Mouse (Mus musculus): ENCODE results near the gene Ptgis. TPM values are rescaled to one million over a fixed set of nuclear protein-coding genes. Genes with fewer than 3 reads are reported as not detected.

Ptgis gene
- total and polyA plus RNA-seq, 3 experiments, result 16.3 to 32.1 (median 17.7) TPM

DNA sequence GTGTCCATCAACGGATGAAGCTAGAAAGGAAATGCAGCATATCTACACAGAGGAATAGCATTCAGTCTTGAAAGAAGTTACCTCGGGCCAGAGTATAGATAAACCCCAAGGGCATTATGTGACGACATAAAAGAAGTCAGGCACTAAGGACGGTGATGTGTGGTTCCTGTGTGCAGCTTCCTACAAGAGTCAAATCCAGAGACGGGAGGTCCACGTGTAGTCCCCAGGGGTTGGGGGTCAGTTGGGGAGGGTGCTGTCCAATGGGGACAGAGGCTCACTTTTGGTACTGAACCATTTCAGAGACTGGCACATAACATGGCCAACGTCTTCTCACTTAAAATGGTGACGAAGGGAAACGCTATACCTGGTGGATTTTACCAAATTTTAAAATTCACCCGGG, 61.1 kb downstream of the Ptgis start:
- Histone ChIP-seq H3K27ac (no peak overlapping the region), H3K27me3 (ENCODE audit: control insufficient read depth, insufficient read depth, low read length) (no peaks in the 10 kb centered on the region), H3K4me3 (no peak overlapping the region), H3K79me2 (replicated peaks; ENCODE audit: control insufficient read depth, insufficient read depth, low read length) (no peaks in the 10 kb centered on the region), H3K4me1 (ENCODE audit: control insufficient read depth, insufficient read depth, low read length) (peaks cover 16% of the 10 kb centered on the region), H3K9ac (ENCODE audit: low read depth, low read length) (no peak overlapping the region), H3K36me3 (ENCODE audit: control insufficient read depth, insufficient read depth, low read length) (no peaks in the 10 kb centered on the region)
- TF ChIP-seq POLR2A (IDR thresholded peaks at IDR 0.05; ENCODE audit: insufficient read depth, low read depth, low read length), result no peak
- TF ChIP-seq EP300 (IDR thresholded peaks at IDR 0.05; ENCODE audit: insufficient read depth, low read depth, low read length), result no peak
- TF ChIP-seq CTCF (IDR thresholded peaks at IDR 0.05), result no peak
- 82% methylated on average over 10 of the region's 10 CpGs for whole genome bisulfite sequencing
- intact Hi-C loops (cut with DNase I), result no loop called here
- no peak for DNase-seq

GRCm38 (mm10) chr2:167177231-167177641, 63.2 kb downstream of the Ptgis start:
- no peak overlapping the region for H3K9ac ChIP-seq (ENCODE audit: low read depth, low read length)
- peak overlapping the region; percentile 37 for H3K27ac ChIP-seq
- no peak overlapping the region for H3K4me3 ChIP-seq
- no peaks in the 10 kb centered on the region for H3K27me3 ChIP-seq (ENCODE audit: control insufficient read depth, insufficient read depth, low read length)
- no peak for TF ChIP-seq CTCF (IDR thresholded peaks at IDR 0.05)
- no peak for TF ChIP-seq EP300 (IDR thresholded peaks at IDR 0.05; ENCODE audit: insufficient read depth, low read depth, low read length)
- no peak for TF ChIP-seq POLR2A (IDR thresholded peaks at IDR 0.05; ENCODE audit: insufficient read depth, low read depth, low read length)
- 42% methylated on average over 10 of the region's 10 CpGs for WGBS
- DNase-seq, result no peak
- no peaks in the 10 kb centered on the region for H3K36me3 ChIP-seq (ENCODE audit: control insufficient read depth, insufficient read depth, low read length)
- intact Hi-C loops (cut with DNase I), result no loop called here
- peaks cover 21% of the 10 kb centered on the region for H3K4me1 ChIP-seq (ENCODE audit: control insufficient read depth, insufficient read depth, low read length)
- no peaks in the 10 kb centered on the region for H3K79me2 ChIP-seq (replicated peaks; ENCODE audit: control insufficient read depth, insufficient read depth, low read length)

GRCm38 (mm10) chr2:167175284-167175683, 65.1 kb downstream of the Ptgis start:
- H3K4me3 ChIP-seq, result no peak overlapping the region
- peak overlapping the region; percentile 80 for H3K27ac ChIP-seq

GRCm38 (mm10) chr2:167173051-167173875, 67.1 kb downstream of the Ptgis start:
- intact Hi-C loops (cut with DNase I), result no loop called here
- peak overlapping the region; percentile 26 for H3K27ac ChIP-seq
- no peak overlapping the region for H3K9ac ChIP-seq (ENCODE audit: low read depth, low read length)
- H3K4me1 ChIP-seq (ENCODE audit: control insufficient read depth, insufficient read depth, low read length), result peaks cover 30% of the 10 kb centered on the region
- H3K27me3 ChIP-seq (ENCODE audit: control insufficient read depth, insufficient read depth, low read length), result no peaks in the 10 kb centered on the region
- DNase-seq, result peak; percentile 58 to 78
- no peaks in the 10 kb centered on the region; the same call in 1 of the 2 replicates for H3K79me2 ChIP-seq (replicated peaks; ENCODE audit: control insufficient read depth, insufficient read depth, low read length)
- WGBS, result 50% methylated on average over 5 of the region's 5 CpGs
- H3K4me3 ChIP-seq, result no peak overlapping the region
- H3K36me3 ChIP-seq (ENCODE audit: control insufficient read depth, insufficient read depth, low read length), result no peaks in the 10 kb centered on the region
- TF ChIP-seq POLR2A (IDR thresholded peaks at IDR 0.05; ENCODE audit: insufficient read depth, low read depth, low read length), result 0 out of 2 replicates have a peak, but pooled peaks have one; percentile 14
- peak; percentile 72; the same call in 1 of the 2 replicates for TF ChIP-seq EP300 (IDR thresholded peaks at IDR 0.05; ENCODE audit: insufficient read depth, low read depth, low read length)
- TF ChIP-seq CTCF (IDR thresholded peaks at IDR 0.05), result no peak

More at GRCm38 (mm10) chr2:167175284-167175683, 65.1 kb downstream of the Ptgis start:
- Histone ChIP-seq H3K79me2 (replicated peaks; ENCODE audit: control insufficient read depth, insufficient read depth, low read length) (no peaks in the 10 kb centered on the region; the same call in 1 of the 2 replicates), H3K4me1 (ENCODE audit: control insufficient read depth, insufficient read depth, low read length) (peaks cover 23% of the 10 kb centered on the region), H3K27me3 (ENCODE audit: control insufficient read depth, insufficient read depth, low read length) (no peaks in the 10 kb centered on the region), H3K9ac (ENCODE audit: low read depth, low read length) (0 out of 2 replicates have a peak overlapping the region, but pooled peaks have one; percentile 1), H3K36me3 (ENCODE audit: control insufficient read depth, insufficient read depth, low read length) (no peaks in the 10 kb centered on the region)
- intact Hi-C loops (cut with DNase I), result loop anchor here (1.0 kb wide), 1 partner anchor 14 kb away; no protein-coding TSS in a partner anchor
- TF ChIP-seq CTCF (IDR thresholded peaks at IDR 0.05) (no peak), POLR2A (IDR thresholded peaks at IDR 0.05; ENCODE audit: insufficient read depth, low read depth, low read length) (peak; percentile 51; the same call in 1 of the 2 replicates), EP300 (IDR thresholded peaks at IDR 0.05; ENCODE audit: insufficient read depth, low read depth, low read length) (peak; percentile 32; the same call in 1 of the 2 replicates)
- WGBS, result 46% methylated on average over 6 of the region's 6 CpGs
- DNase-seq, result peak in 1 of 2 experiments; percentile 44

DNA sequence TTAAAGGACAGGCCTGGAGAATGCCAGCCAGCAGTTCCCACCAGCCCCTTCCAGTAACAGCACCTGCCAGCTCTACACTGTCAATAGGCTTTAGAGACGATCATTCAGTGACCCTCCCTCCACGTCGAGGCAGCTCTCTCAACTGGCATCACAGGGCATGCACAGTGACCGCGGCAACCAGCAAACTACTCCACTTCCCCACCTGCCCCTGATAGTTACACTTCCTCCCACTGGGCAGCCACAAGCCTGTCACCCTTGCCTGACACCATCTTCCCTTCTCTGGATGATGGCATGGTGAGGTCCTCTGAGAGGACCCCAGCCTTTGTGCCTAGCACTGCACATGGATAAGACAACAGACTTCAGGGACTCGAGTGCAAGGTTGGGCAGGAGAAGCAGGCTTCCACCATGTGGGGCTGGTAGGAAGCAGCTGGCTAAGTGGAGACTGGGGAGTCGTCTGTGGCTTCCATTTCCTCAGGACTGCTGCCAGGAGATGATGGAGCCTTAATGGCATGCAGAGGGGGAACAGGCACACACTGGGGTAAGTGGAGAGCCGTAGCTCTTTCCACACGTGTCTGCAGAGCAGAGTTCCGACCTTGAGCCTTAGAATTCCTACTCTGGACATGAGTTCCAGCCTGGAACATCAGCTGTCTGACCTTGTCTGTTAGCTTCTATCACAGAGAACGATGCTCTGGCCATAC, 72.7 kb downstream of the Ptgis start:
- peak; percentile 58 to 70 for DNase-seq
- Histone ChIP-seq H3K27ac (peak overlapping the region; percentile 24), H3K4me1 (ENCODE audit: control insufficient read depth, insufficient read depth, low read length) (peaks cover 31% of the 10 kb centered on the region), H3K27me3 (ENCODE audit: control insufficient read depth, insufficient read depth, low read length) (no peaks in the 10 kb centered on the region), H3K9ac (ENCODE audit: low read depth, low read length) (no peak overlapping the region), H3K4me3 (no peak overlapping the region), H3K79me2 (replicated peaks; ENCODE audit: control insufficient read depth, insufficient read depth, low read length) (no peaks in the 10 kb centered on the region; the same call in 1 of the 2 replicates), H3K36me3 (ENCODE audit: control insufficient read depth, insufficient read depth, low read length) (no peaks in the 10 kb centered on the region)
- 24% methylated on average over 11 of the region's 11 CpGs for WGBS
- intact Hi-C loops (cut with DNase I), result no loop called here
- TF ChIP-seq EP300 (IDR thresholded peaks at IDR 0.05; ENCODE audit: insufficient read depth, low read depth, low read length), result peak; percentile 57; the same call in 1 of the 2 replicates
- no peak for TF ChIP-seq CTCF (IDR thresholded peaks at IDR 0.05)
- TF ChIP-seq POLR2A (IDR thresholded peaks at IDR 0.05; ENCODE audit: insufficient read depth, low read depth, low read length), result no peak
